Mouse (Mus musculus) myocyte (in vitro differentiated cells): ENCODE data around the gene Igsf9b. TPM values are rescaled to one million over a fixed set of nuclear protein-coding genes. Genes with fewer than 3 reads are reported as not detected.

ENCODE experiments used
- H3K27me3 ChIP-seq: one replicate; pipeline ENCODE4 v1.6.1; 2011; ENCODE audit not compliant: control insufficient read depth, insufficient read depth, insufficient read length
- H3K36me3 ChIP-seq: one replicate; pipeline ENCODE4 v1.6.1; 2011; ENCODE audit not compliant: control insufficient read depth, insufficient read depth
- H3K4me2 ChIP-seq: one replicate; pipeline ENCODE4 v1.6.1; 2011; ENCODE audit warnings: low read depth, control low read depth
- H3K4me3 ChIP-seq: one replicate; pipeline ENCODE4 v1.5.1; 2011; ENCODE audit warnings: mild to moderate bottlenecking, control low read depth, moderate library complexity
- H3K79me2 ChIP-seq: one replicate; pipeline ENCODE4 v1.6.1; 2011; ENCODE audit not compliant: control insufficient read depth, insufficient read depth
- H3ac ChIP-seq: one replicate; pipeline ENCODE4 v1.6.1; 2011; ENCODE audit not compliant: control insufficient read depth, insufficient read length
- CEBPB ChIP-seq: IDR thresholded peaks from 2 replicates; pipeline ENCODE4 v1.6.1; 2011; ENCODE audit warnings: mild to moderate bottlenecking, moderate library complexity; ENCODE audit not compliant: poor library complexity, insufficient read depth, severe bottlenecking
- E2F4 ChIP-seq: IDR thresholded peaks from one replicate; pipeline ENCODE4 v1.6.1; 2011; ENCODE audit warnings: mild to moderate bottlenecking, control low read depth, moderate library complexity; ENCODE audit not compliant: insufficient read depth
- MAX ChIP-seq: IDR thresholded peaks from one replicate; pipeline ENCODE4 v1.6.1; 2011; ENCODE audit warnings: low read depth, mild to moderate bottlenecking, control low read depth
- MYOD1 ChIP-seq, 3 experiments: IDR thresholded peaks; one replicate each; pipeline ENCODE4 v1.6.1; 2011; ENCODE audit warnings: control low read depth in 2 of 3, low read depth in 2 of 3, mild to moderate bottlenecking in 2 of 3, moderate library complexity in 1 of 3; ENCODE audit not compliant: insufficient read length in 2 of 3, control insufficient read depth in 1 of 3
- MYOG ChIP-seq, 3 experiments: IDR thresholded peaks; one replicate each; pipeline ENCODE4 v1.6.1; 2011; ENCODE audit warnings: control low read depth in 2 of 3, low read depth in 2 of 3, mild to moderate bottlenecking in 2 of 3; ENCODE audit not compliant: insufficient read length in 2 of 3, control insufficient read depth in 1 of 3, insufficient read depth in 1 of 3
- POLR2A ChIP-seq: IDR thresholded peaks from one replicate; pipeline ENCODE4 v1.6.1; 2011; ENCODE audit warnings: low read depth, mild to moderate bottlenecking, control low read depth, moderate library complexity; ENCODE audit not compliant: insufficient read length
- POLR2AphosphoS2 ChIP-seq: IDR thresholded peaks from one replicate; pipeline ENCODE4 v1.6.1; 2011; ENCODE audit warnings: low read depth, control low read depth; ENCODE audit not compliant: insufficient read length
- REST ChIP-seq: IDR thresholded peaks from one replicate; pipeline ENCODE4 v1.6.1; 2011; ENCODE audit warnings: mild to moderate bottlenecking, control low read depth, moderate library complexity; ENCODE audit not compliant: insufficient read depth, insufficient read length
- SRF ChIP-seq: IDR thresholded peaks from one replicate; pipeline ENCODE4 v1.6.1; 2011; ENCODE audit warnings: low read depth; ENCODE audit not compliant: control insufficient read depth, insufficient read length
- TCF12 ChIP-seq: IDR thresholded peaks from one replicate; pipeline ENCODE4 v1.6.1; 2011; ENCODE audit warnings: mild to moderate bottlenecking, control low read depth; ENCODE audit not compliant: poor library complexity, insufficient read depth, severe bottlenecking
- TCF3 ChIP-seq: IDR thresholded peaks from one replicate; pipeline ENCODE4 v1.6.1; 2011; ENCODE audit warnings: low read depth, control low read depth; ENCODE audit not compliant: insufficient read length
- USF1 ChIP-seq: IDR thresholded peaks from one replicate; pipeline ENCODE4 v1.6.1; 2011; ENCODE audit warnings: low read depth, mild to moderate bottlenecking, control low read depth, moderate library complexity
- polyA plus RNA-seq: library from polyadenylated mRNA; unstranded; fragments of >200 nt; fragmentation: generic; extraction: Trizol; gene quantifications from one replicate; pipeline ENCODE4 v1.2.1, GENCODE M21; 2012; ENCODE audit warnings: missing spikeins

Gene Igsf9b
- polyA plus RNA-seq, 1 experiment: 0.04 TPM

DNA sequence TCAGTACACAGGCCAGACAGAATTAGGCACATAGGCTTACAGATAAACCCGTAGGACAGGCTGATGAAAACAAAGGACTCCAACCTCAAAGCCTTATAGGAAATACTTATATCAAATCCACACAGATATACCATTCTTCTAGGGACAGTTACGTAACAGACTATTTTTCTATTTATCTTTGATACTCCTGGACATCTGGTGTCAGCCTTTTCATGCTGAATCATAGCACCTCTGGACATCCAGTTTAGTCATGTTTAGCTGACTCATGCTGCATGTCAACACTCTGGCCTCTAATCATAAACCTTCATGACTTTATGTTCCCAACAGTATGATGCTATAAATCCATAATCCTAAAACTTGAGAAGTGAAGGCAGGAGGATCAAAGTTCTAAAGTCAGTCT is 29.1 kb upstream of the Igsf9b start:
- H3K4me3 ChIP-seq: no peak overlapping the region
- no peak overlapping the region for H3ac ChIP-seq
- no peak overlapping the region for H3K4me2 ChIP-seq
- H3K79me2 ChIP-seq: no peaks in the 10 kb centered on the region
- TF ChIP-seq SRF (no peak), E2F4 (no peak), TCF12 (no peak), TCF3 (no peak), MYOD1 (IDR thresholded peaks at IDR 0.05; ENCODE audit: control insufficient read depth in 1 of 3, insufficient read length in 2 of 3, low read depth in 2 of 3) (no peak), MAX (no peak)
- H3K36me3 ChIP-seq: no peaks in the 10 kb centered on the region
- no peaks in the 10 kb centered on the region for H3K27me3 ChIP-seq

DNA sequence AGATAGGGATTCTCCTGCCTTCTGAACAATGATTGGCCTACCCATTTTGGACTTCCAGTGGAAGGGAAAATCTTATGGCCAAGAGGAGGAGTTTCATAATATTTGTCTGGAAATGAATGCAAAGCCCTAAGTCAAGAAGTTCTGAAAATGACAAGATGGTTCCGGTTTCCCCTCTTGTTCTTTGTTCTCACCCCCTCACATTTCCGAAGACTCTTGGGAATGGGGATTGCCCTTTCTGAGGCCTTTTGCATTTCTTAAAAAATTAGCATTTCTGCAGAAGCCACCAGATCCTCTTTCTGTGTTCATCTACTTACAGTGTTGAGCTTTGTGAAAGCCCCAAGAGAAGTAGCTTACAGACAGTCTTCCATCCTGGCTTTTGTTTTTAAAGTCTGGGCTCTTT is 27.1 kb upstream of the Igsf9b start:
- H3K4me3 ChIP-seq: no peak overlapping the region
- H3ac ChIP-seq: no peak overlapping the region
- no peaks in the 10 kb centered on the region for H3K79me2 ChIP-seq
- no peaks in the 10 kb centered on the region for H3K27me3 ChIP-seq
- no peak overlapping the region for H3K4me2 ChIP-seq
- H3K36me3 ChIP-seq: no peaks in the 10 kb centered on the region
- no peak for TF ChIP-seq E2F4

DNA sequence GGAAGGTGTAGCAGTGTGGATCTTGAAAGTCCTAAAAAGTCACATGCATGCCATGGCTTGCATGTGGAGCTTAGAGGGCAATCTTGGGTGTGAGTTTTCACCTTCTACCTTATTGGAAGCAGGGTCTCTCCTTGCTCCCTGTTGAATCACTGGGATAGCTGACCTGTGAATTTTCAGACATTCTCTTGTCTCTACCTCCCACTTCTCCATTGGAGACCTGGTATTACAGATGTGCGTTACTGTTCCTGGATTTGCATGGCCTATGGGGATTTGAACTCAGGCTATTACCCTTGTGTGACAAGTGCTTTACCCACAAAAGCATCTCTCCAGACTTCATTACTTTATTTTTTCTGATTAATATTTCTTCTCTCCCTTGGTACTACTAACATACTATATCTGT is 26.1 kb upstream of the Igsf9b start:
- no peak overlapping the region for H3K4me2 ChIP-seq
- TF ChIP-seq POLR2AphosphoS2 (no peak), SRF (no peak), MAX (no peak), USF1 (no peak), CEBPB (no peak), TCF3 (no peak), TCF12 (no peak), E2F4 (no peak), REST (no peak), POLR2A (no peak), MYOG (IDR thresholded peaks at IDR 0.05; ENCODE audit: control insufficient read depth in 1 of 3, insufficient read depth in 1 of 3, insufficient read length in 2 of 3, low read depth in 2 of 3) (no peak), MYOD1 (IDR thresholded peaks at IDR 0.05; ENCODE audit: control insufficient read depth in 1 of 3, insufficient read length in 2 of 3, low read depth in 2 of 3) (no peak)
- no peak overlapping the region for H3K4me3 ChIP-seq
- H3K79me2 ChIP-seq: no peaks in the 10 kb centered on the region
- no peak overlapping the region for H3ac ChIP-seq
- H3K36me3 ChIP-seq: no peaks in the 10 kb centered on the region
- no peaks in the 10 kb centered on the region for H3K27me3 ChIP-seq

DNA sequence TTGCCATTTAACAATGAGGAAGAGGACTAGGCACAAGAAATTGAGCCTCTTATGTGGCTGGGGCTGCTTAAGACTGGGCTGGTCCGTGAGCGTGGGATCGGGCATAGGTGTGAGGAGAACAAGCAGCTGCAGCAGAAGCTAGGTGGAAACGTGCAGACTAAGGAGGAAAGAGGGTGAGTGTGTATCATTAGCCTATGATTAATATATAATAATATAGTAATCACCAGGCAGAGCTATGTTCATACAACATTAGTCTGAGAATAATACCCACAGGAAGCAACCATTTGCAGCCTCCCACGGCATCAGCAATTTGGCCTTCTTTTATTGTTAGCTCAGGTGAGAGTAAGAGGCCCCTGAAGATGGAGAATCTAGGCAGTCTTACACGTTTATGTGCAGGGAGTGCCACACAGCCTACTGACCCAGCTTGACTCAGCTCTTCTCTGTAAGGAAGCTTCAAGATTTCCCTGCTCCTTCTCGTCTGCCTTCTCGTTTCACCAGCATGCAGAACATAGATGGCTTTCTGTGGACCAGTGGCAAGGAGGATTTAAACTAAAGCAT is 22.6 kb upstream of the Igsf9b start:
- no peak overlapping the region for H3K4me3 ChIP-seq
- H3K36me3 ChIP-seq: no peaks in the 10 kb centered on the region
- H3K79me2 ChIP-seq: no peaks in the 10 kb centered on the region
- H3K4me2 ChIP-seq: no peak overlapping the region
- TF ChIP-seq POLR2A: no peak
- TF ChIP-seq E2F4: no peak
- no peak for TF ChIP-seq MYOD1 (IDR thresholded peaks at IDR 0.05; ENCODE audit: control insufficient read depth in 1 of 3, insufficient read length in 2 of 3, low read depth in 2 of 3)
- TF ChIP-seq USF1: no peak
- TF ChIP-seq POLR2AphosphoS2: no peak
- TF ChIP-seq MYOG (IDR thresholded peaks at IDR 0.05; ENCODE audit: control insufficient read depth in 1 of 3, insufficient read depth in 1 of 3, insufficient read length in 2 of 3, low read depth in 2 of 3): no peak
- no peak for TF ChIP-seq TCF12
- TF ChIP-seq MAX: no peak
- TF ChIP-seq SRF: no peak
- no peak for TF ChIP-seq CEBPB
- TF ChIP-seq TCF3: no peak
- TF ChIP-seq REST: no peak
- no peak overlapping the region for H3ac ChIP-seq
- H3K27me3 ChIP-seq: no peaks in the 10 kb centered on the region

DNA sequence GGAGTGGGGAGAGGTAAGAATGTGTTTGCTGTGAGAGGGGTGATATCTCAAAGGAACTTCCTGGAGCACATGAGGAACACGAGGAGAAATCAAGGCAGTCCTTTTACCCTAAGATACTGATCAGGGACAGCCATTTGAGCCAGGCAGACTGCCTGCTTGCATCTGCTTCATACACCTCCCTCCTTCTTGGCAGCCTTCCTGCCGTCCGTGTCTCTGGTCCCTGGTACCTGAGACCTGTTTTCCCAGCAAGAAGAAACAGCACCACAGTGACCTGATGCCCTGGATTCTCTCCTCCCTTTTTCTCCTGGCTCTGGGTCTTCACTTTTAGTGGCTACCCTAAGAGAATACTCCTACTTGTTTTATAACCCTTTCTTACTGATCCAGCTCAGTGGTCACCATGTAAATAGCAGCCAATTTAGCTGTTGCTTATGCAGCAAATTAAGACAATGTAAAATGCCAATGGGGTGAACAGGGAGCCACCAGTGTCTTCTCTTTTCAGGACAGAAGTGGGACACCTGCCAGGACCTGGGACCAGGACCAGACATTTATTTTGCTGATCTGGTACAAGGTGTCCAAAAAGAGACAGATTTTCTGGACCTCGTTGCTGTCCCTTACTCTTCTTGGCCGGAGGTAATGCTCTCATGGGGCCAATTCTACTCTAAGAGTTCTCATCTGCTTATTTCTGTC is 21.5 kb upstream of the Igsf9b start:
- no peaks in the 10 kb centered on the region for H3K27me3 ChIP-seq
- no peak overlapping the region for H3K4me2 ChIP-seq
- H3K79me2 ChIP-seq: no peaks in the 10 kb centered on the region
- H3K4me3 ChIP-seq: no peak overlapping the region
- H3K36me3 ChIP-seq: no peaks in the 10 kb centered on the region
- no peak overlapping the region for H3ac ChIP-seq
- no peak for TF ChIP-seq SRF
- TF ChIP-seq MYOG (IDR thresholded peaks at IDR 0.05; ENCODE audit: control insufficient read depth in 1 of 3, insufficient read depth in 1 of 3, insufficient read length in 2 of 3, low read depth in 2 of 3): no peak
- no peak for TF ChIP-seq CEBPB
- no peak for TF ChIP-seq MYOD1 (IDR thresholded peaks at IDR 0.05; ENCODE audit: control insufficient read depth in 1 of 3, insufficient read length in 2 of 3, low read depth in 2 of 3)
- no peak for TF ChIP-seq TCF12
- TF ChIP-seq USF1: no peak
- no peak for TF ChIP-seq E2F4
- no peak for TF ChIP-seq TCF3
- TF ChIP-seq POLR2A: no peak
- TF ChIP-seq MAX: no peak
- no peak for TF ChIP-seq POLR2AphosphoS2
- no peak for TF ChIP-seq REST
